Mouse (Mus musculus): Measurements from ENCODE around the gene Smok2a.
"Not testable (repeated sequence)": the region's sequence is repeated elsewhere in the genome, so short reads cannot be mapped to it uniquely, and the experiment has no call there.

DNA sequence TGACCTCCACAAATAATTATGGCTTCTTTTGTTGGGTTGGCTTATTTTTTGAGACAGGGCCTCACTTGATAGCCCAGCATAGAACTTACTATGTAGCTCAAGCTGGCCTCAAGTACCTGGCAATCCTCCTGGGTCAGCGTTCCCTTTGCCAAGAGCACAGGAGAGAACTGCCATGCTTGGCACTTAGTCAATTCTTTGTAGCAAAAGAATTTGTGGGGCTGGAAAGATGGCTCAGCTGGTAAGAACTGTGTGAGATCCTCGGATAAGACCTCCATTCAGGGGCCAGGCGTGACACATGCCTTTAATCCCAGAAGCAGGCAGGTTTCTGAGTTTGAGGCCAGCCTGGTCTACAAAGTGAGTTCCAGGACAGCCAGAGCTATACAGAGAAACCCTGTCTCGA is 24.5 kb upstream of the Smok2a start:
- TF ChIP-seq CTCF, EP300 (IDR thresholded peaks at IDR 0.05): not testable (repeated sequence)
